Mouse (Mus musculus): Measurements from ENCODE around the gene Lurap1l. TPM values are rescaled to one million over a fixed set of nuclear protein-coding genes. Genes with fewer than 3 reads are reported as not detected.

The Lurap1l gene
- total RNA-seq, 4 experiments from 2014 or later, result 0.60 to 0.64 (median 0.62) TPM

DNA sequence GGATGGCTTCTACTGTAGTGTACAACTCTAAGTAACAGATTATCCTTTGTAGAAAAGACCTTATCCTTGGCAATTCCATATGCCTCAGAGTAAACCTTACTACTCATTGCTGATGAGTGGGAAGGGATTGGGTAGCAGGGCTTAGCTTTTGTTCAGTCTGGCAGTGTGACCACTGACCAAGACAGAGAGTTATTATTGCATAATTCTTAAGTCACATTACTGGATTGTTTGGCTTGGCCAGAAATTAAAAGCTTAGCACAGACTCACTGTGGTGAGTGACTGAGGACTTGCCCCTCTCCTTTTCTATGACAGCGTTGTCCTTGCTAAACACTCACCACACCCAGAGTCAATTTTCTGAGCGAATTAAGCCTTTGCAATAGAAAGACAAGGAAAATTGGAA, 93.1 kb downstream of the Lurap1l start:
- no peak for DNase-seq (ENCODE audit: low spot score in 2 of 2)

Small RNA genes lying within 50 kb of the gene (microRNA-seq; reads per million reads assigned to microRNA genes)
- not detected for gene Gm27452

Other genes with a start within 250 kb of the Lurap1l start
- gene Tyrp1, start 76.5 kb upstream of the Lurap1l start, total RNA-seq (2022), result not detected